In genomic region chr4:100994442-100995255, GRCm38 (mm10) we compare ENCODE assay signal across 11 mouse cellular contexts. TPM values are rescaled to one million over a fixed set of nuclear protein-coding genes. Genes with fewer than 3 reads are reported as not detected.
A peak's percentile ranks its signal among the peaks of the same experiment; 100 is the strongest.
DNase-seq lines count a peak whose midpoint lies in the region; ATAC-seq lines count a peak whose summit lies in the region.
"Had no signal": no experiment of that assay in that cellular context is flagged by ENCODE, and none has a peak within 500 bp of the region (broad histone marks: within the 10 kb centered on the region; RNA-seq: fewer than 3 reads in every experiment).

No protein-coding gene starts in this region.

- peaks cover 17% of the 10 kb centered on the region for H3K4me1 ChIP-seq in kidney, embryonic 14.5 days (ENCODE audit: control insufficient read depth, insufficient read depth, low read length)
- H3K4me1 ChIP-seq in liver, embryonic 11.5 days (replicated peaks; ENCODE audit: control insufficient read depth, insufficient read depth, low read length): peaks cover 15% of the 10 kb centered on the region

- DNase-seq in kidney, postnatal 10 days: no peak
- peak; percentile 69 for DNase-seq in c-Kit-positive CD71-positive TER-119-negative erythroid progenitor cells, embryonic 14.5 days (ENCODE audit: low read depth)
- DNase-seq in liver, embryonic 11.5 days (ENCODE audit: low spot score): peak; percentile 62
- DNase-seq in retina, postnatal 1 day: peak; percentile 85
- DNase-seq in layer of hippocampus, adult 9-10 months (ENCODE audit: low spot score): no peak
- DNase-seq in right cerebral cortex, postnatal 14 days: no peak
- no peak for DNase-seq in thymus, adult 18-20 months
- DNase-seq: cerebellum, adult 11 months; thymus, postnatal 36 days had no signal

- no peaks in the 10 kb centered on the region for H3K9me3 ChIP-seq in kidney, embryonic 14.5 days (ENCODE audit: control insufficient read depth, low read length)
- H3K9me3 ChIP-seq in liver, embryonic 11.5 days (ENCODE audit: control insufficient read depth, low read length): no peaks in the 10 kb centered on the region

- H3K4me3 ChIP-seq in kidney, embryonic 14.5 days (ENCODE audit: low read length): no peak overlapping the region
- peak overlapping the region; percentile 41 for H3K4me3 ChIP-seq in liver, embryonic 11.5 days (ENCODE audit: low read depth, low read length)

- 40% methylated on average over 18 of the region's 18 CpGs for WGBS in kidney, embryonic 14.5 days
- WGBS in liver, embryonic 11.5 days: 26% methylated on average over 18 of the region's 18 CpGs

- peak overlapping the region; percentile 43; the same call in 1 of the 2 replicates for H3K27ac ChIP-seq in kidney, embryonic 14.5 days (ENCODE audit: low read depth, low read length)
- H3K27ac ChIP-seq in liver, embryonic 11.5 days (ENCODE audit: low read depth, low read length): peak overlapping the region; percentile 89

- H3K4me2 ChIP-seq in kidney, embryonic 14.5 days (replicated peaks; ENCODE audit: low read depth, low read length): no peak overlapping the region
- H3K4me2 ChIP-seq in liver, embryonic 11.5 days: peak overlapping the region; percentile 65

- no peaks in the 10 kb centered on the region for H3K27me3 ChIP-seq in kidney, embryonic 14.5 days (ENCODE audit: control insufficient read depth, insufficient read depth, low read length)
- H3K27me3 ChIP-seq in liver, embryonic 11.5 days (replicated peaks; ENCODE audit: control insufficient read depth, insufficient read depth, low read length): no peaks in the 10 kb centered on the region

- ATAC-seq in kidney, embryonic 14.5 days (ENCODE audit: low FRiP score, low TSS enrichment): peak; percentile 59
- peak; percentile 89 for ATAC-seq in liver, embryonic 11.5 days (replicated peaks; ENCODE audit: low FRiP score)
- ATAC-seq: forebrain, embryonic 14.5 days had no signal

- H3K36me3 ChIP-seq in kidney, embryonic 14.5 days (ENCODE audit: control insufficient read depth, insufficient read depth, low read length): peaks cover 46% of the 10 kb centered on the region; the same call in 1 of the 2 replicates
- H3K36me3 ChIP-seq in liver, embryonic 11.5 days (ENCODE audit: control insufficient read depth, insufficient read depth, low read length): 0 out of 2 replicates have a peak, but pooled peaks cover 2% of the 10 kb centered on the region

- H3K9ac ChIP-seq in kidney, embryonic 14.5 days (ENCODE audit: low read depth, low read length): no peak overlapping the region
- peak overlapping the region; percentile 53 for H3K9ac ChIP-seq in liver, embryonic 11.5 days (ENCODE audit: low read depth, low read length)

RNA-seq across cellular contexts. Expression of gene Gm10577, which starts 25.8 kb away (rescaled TPM):
- polyA plus RNA-seq in kidney, embryonic 14.5 days (2014; fragmentation: Nextera tagmentation; extraction: Ambion mirVana): not detected in 2 replicates
- not detected in 2 replicates for polyA plus RNA-seq in liver, embryonic 11.5 days (2014; fragmentation: Nextera tagmentation; extraction: Ambion mirVana)
- polyA plus RNA-seq: forebrain, embryonic 14.5 days had no signal

Comparison
In these comparisons a context has a peak if more than half of its experiments do, and no peak if none do; other contexts are left out.
1. DNase-seq: peak in c-Kit-positive CD71-positive TER-119-negative erythroid progenitor cells, embryonic 14.5 days (single experiment), liver, embryonic 11.5 days (single experiment) and retina, postnatal 1 day (single experiment); none in kidney, postnatal 10 days (single experiment), layer of hippocampus, adult 9-10 months (single experiment), right cerebral cortex, postnatal 14 days (single experiment) and thymus, adult 18-20 months (0 of 2).